Mouse (Mus musculus) intestine, postnatal 0 days (tissue): ENCODE results near the gene Tldc2. TPM values are rescaled to one million over a fixed set of nuclear protein-coding genes. Genes with fewer than 3 reads are reported as not detected.

ENCODE experiments used
- ATAC-seq: fragments of 200-750 bp; cut with Nextera tagmentation; 2 replicates; pipeline ENCODE4 v1.8.0; 2017; ENCODE audit warnings: mild to moderate bottlenecking, moderate TSS enrichment, moderate library complexity
- H3K27ac ChIP-seq: fragments of 300-500 bp; sonication (generic); 2 replicates; pipeline ENCODE4 v1.5.1; 2014; ENCODE audit warnings: mild to moderate bottlenecking, low read depth, low read length, moderate library complexity
- H3K27me3 ChIP-seq: fragments of 300-500 bp; sonication (generic); replicated peaks from 2 replicates; pipeline ENCODE4 v1.6.1; 2014; ENCODE audit warnings: low read length, mixed read lengths; ENCODE audit not compliant: control insufficient read depth, insufficient read depth
- H3K36me3 ChIP-seq: fragments of 300-500 bp; sonication (generic); 2 replicates; pipeline ENCODE4 v1.6.1; 2014; ENCODE audit warnings: mild to moderate bottlenecking, moderate library complexity; ENCODE audit not compliant: control insufficient read depth, insufficient read depth
- H3K4me1 ChIP-seq: fragments of 300-500 bp; sonication (generic); replicated peaks from 2 replicates; pipeline ENCODE4 v1.6.1; 2014; ENCODE audit warnings: antibody characterized with exemption, low read length, mixed read lengths; ENCODE audit not compliant: control insufficient read depth, insufficient read depth
- H3K4me2 ChIP-seq: fragments of 300-500 bp; sonication (generic); replicated peaks from 2 replicates; pipeline ENCODE4 v1.6.1; 2014; ENCODE audit warnings: low read depth, mild to moderate bottlenecking, moderate library complexity
- H3K4me3 ChIP-seq: fragments of 300-500 bp; sonication (generic); 2 replicates; pipeline ENCODE4 v1.5.1; 2014; ENCODE audit warnings: low read depth, low read length
- H3K9ac ChIP-seq: fragments of 300-500 bp; sonication (generic); 2 replicates; pipeline ENCODE4 v1.6.1; 2014; ENCODE audit warnings: mild to moderate bottlenecking, low read depth, low read length
- H3K9me3 ChIP-seq: fragments of 300-500 bp; sonication (generic); 2 replicates; pipeline ENCODE4 v1.6.1; 2016; ENCODE audit warnings: mixed run types; ENCODE audit not compliant: control insufficient read depth
- CTCF ChIP-seq: sonication (generic); IDR thresholded peaks from 2 replicates; pipeline ENCODE4 v1.5.1; 2016; ENCODE audit warnings: low read depth, mild to moderate bottlenecking, control low read depth, antibody characterized with exemption, moderate library complexity
- WGBS: fragments of 180-500 bp; shearing (Covaris S2); extraction: QIAGEN DNeasy Blood & Tissue Kit; methylation state at CpG from one replicate; pipeline ENCODE4 v1.1.7; 2014; 5-methylcytosine and 5-hydroxymethylcytosine counted together
- polyA plus RNA-seq: library from polyadenylated mRNA; unstranded; fragments of >200 nt; fragmentation: Nextera tagmentation; extraction: Ambion mirVana; gene quantifications from 2 replicates; pipeline ENCODE4 v1.2.1, GENCODE M21; 2015

The Tldc2 gene
- polyA plus RNA-seq, 1 experiment from 2014 or later = not detected

DNA sequence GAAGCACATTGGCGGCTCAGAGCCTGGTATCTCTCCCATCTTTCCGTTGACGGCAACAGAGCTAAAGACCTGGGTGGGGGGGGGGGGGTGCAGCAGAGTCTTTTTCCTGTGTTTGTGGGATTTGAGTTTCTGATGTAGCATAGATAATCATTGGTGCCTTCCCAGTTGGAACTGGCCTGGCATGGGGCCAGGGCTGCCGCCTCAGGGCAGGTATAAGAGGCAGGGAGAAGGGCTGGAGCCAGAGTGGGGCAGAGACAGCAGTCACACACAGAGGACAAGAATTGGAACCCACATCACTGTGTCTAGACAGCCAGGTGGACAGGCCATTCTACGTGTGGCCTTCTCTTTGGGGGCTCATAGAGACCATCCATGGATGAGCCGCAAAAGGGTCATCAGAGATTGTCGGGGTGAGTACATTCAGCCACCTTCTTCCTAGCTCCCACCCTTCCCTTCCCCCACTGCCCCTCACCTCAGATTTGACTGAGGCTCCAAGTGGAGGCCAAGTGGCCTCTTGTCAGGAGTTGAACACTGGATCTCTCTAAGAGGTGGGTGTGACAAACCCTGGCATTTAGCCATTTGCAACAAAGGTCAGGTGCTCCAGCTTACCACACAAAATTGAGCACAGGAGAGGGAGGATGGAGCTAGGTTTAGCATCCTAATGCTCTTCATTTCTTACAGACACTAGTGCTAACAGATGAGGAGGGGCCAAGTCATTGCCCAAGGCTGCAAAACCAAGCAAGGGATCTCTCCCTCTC lies 1.8 kb upstream of the Tldc2 start:
- Histone ChIP-seq H3K4me3 (no peak overlapping the region), H3K9me3 (no peaks in the 10 kb centered on the region), H3K9ac (no peak overlapping the region), H3K27ac (no peak overlapping the region), H3K4me2 (no peak overlapping the region), H3K36me3 (no peaks in the 10 kb centered on the region), H3K4me1 (no peaks in the 10 kb centered on the region), H3K27me3 (no peaks in the 10 kb centered on the region)
- WGBS = 91% methylated on average over 7 of the region's 7 CpGs
- no peak for ATAC-seq
- no peak for TF ChIP-seq CTCF

- Histone ChIP-seq H3K4me1 (no peaks in the 10 kb centered on the region), H3K4me2 (no peak overlapping the region), H3K27me3 (no peaks in the 10 kb centered on the region), H3K27ac (no peak overlapping the region), H3K4me3 (no peak overlapping the region), H3K36me3 (no peaks in the 10 kb centered on the region), H3K9me3 (no peaks in the 10 kb centered on the region), H3K9ac (no peak overlapping the region)
- ATAC-seq = no peak
- WGBS = 77% methylated on average over 14 of the region's 14 CpGs
- TF ChIP-seq CTCF = no peak
Measured at GRCm38 (mm10) chr2:157087536-157088317, 872 bp downstream of the Tldc2 start.

DNA sequence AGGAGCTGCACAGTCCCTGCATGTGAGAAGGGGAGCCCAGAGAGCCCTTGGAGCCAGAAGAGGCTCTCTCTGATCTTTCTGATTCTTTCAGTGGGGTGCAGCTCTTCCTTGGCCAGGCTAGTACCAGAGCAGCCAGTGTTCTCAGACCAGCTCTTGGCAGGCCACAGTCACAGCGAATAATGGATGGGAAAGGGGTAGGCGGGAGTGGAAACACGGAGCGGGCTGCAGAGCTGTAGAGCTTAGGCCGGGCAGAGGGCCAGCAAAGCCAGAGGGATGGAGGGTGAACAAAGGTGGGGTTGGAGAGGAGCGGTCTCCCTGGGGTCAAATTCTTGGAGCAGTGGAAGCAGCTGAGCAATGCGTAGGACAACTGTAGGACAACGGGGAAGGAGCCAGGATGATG lies 5.2 kb downstream of the Tldc2 start:
- Histone ChIP-seq H3K9ac (no peak overlapping the region), H3K36me3 (no peaks in the 10 kb centered on the region), H3K27me3 (no peaks in the 10 kb centered on the region), H3K9me3 (no peaks in the 10 kb centered on the region), H3K4me3 (no peak overlapping the region), H3K4me2 (no peak overlapping the region), H3K4me1 (no peaks in the 10 kb centered on the region), H3K27ac (no peak overlapping the region)
- ATAC-seq = no peak
- 57% methylated on average over 8 of the region's 8 CpGs for WGBS
- TF ChIP-seq CTCF = no peak

DNA sequence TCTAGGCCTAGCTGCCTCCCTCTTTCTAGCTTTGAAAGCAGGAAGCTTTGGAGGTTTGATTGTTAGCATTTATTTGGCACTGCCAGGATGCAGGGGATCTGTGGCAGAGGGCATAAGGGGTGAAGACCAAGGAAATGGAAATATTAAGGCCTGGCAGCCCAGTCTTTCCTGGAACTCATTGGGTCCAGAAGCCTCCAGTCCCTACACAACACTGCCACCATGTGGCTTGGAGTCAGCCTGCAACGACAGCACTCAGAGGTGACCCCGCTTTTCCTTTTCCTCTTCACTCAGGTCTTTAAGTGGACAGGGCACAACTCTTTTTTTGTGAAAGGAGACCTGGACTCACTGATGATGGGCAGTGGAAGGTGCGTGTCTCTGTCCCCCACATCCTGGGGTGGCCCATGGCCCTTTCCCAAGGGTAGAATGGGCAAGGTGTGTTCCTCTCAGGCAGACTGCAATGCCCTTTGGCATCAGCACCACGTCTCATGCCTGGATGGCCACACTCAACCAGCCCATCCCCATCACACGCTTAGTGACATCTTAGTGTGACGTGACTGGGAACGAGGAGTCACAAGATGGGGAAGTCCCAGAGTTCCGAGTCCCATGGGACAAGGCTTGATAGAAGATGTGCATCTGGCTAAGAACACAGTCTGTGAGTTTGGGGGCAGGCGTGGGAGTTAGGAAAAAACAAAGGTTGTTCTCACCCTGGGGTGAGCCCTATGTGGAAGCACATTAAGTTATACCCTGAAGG lies 8.3 kb downstream of the Tldc2 start:
- WGBS = 66% methylated on average over 9 of the region's 9 CpGs
- H3K9ac ChIP-seq = no peak overlapping the region
- no peak overlapping the region for H3K27ac ChIP-seq

DNA sequence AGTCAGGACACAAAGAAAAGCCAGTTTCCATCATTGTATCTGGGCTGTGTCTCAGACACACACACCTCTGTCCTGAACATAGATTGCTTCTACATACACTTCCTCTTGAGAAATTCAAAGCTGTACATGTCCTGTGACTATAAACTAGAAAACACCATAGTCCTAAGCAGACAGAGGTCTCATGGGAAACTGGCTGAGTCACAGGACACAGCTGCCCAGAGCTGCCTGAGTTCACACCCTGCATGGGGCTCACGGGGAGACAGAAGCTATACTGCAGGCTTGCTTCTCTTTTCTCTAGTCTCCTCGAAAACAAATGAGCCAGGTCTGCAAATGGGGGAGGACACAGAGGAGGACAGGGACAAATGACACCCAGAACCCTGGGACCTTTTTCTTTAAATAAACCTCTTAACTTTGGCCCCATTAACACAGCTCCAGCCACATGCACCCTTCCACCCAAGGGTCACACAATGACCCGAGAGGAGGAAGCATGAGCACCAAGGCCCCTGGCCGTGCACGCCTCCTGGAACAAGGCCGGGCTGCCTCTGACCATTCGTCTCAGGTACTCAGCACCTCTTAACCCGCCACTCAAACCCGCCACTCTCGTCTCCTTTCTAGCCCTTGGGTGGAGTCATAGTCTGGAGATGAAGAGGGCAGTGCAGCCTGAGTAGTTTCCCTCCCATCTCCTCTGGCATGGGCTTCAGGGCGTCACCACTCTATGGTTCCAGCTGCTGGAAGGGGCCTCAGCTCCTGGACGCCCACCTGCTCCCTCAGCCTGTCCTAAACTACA lies 12.9 kb downstream of the Tldc2 start:
- no peak for ATAC-seq
- Histone ChIP-seq H3K9me3 (no peaks in the 10 kb centered on the region), H3K27ac (no peak overlapping the region; the same call in 1 of the 2 replicates), H3K4me2 (no peak overlapping the region), H3K36me3 (peaks cover 55% of the 10 kb centered on the region), H3K4me3 (no peak overlapping the region), H3K4me1 (no peaks in the 10 kb centered on the region), H3K27me3 (no peaks in the 10 kb centered on the region), H3K9ac (no peak overlapping the region)
- WGBS = 76% methylated on average over 11 of the region's 12 CpGs
- TF ChIP-seq CTCF = no peak

More for the DNA sequence above, 8.3 kb downstream of the Tldc2 start:
- Histone ChIP-seq H3K9me3 (no peaks in the 10 kb centered on the region), H3K27me3 (no peaks in the 10 kb centered on the region), H3K4me3 (no peak overlapping the region), H3K36me3 (peaks cover 20% of the 10 kb centered on the region; the same call in 1 of the 2 replicates), H3K4me2 (no peak overlapping the region), H3K4me1 (no peaks in the 10 kb centered on the region)
- TF ChIP-seq CTCF = peak; percentile 95
- no peak for ATAC-seq
